Mouse (Mus musculus): ENCODE data around the gene Gm17657. TPM values are rescaled to one million over a fixed set of nuclear protein-coding genes. Genes with fewer than 3 reads are reported as not detected.

Gm17657 gene
- total RNA-seq, 4 experiments from 2014 or later = not detected

- no peak for DNase-seq (ENCODE audit: low spot score in 2 of 2)
These were observed 61.0 kb downstream of the Gm17657 start for GRCm38 (mm10) chr17:29488257-29488977.

- no peak for DNase-seq (ENCODE audit: low spot score in 2 of 2)
These were observed 63.9 kb downstream of the Gm17657 start for GRCm38 (mm10) chr17:29485336-29486233.

DNA sequence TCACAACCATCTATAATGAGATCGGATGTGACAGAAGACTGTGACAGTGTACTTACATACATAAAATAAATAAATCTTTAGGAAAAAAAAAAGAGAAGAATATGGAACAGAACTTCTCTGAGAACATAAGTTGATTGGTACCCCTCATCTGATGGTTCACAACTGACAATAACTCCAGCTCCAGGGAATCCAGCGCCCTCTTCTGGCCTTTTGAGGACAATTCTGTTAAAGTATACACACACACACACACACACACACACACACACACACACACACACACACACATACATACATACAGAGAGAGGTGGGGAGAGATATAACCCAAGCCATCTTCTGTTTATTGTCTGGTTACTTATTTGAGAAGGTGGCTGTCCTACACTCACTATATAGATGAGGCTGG is 65.0 kb downstream of the Gm17657 start:
- DNase-seq (ENCODE audit: low spot score in 2 of 2) = no peak

DNA sequence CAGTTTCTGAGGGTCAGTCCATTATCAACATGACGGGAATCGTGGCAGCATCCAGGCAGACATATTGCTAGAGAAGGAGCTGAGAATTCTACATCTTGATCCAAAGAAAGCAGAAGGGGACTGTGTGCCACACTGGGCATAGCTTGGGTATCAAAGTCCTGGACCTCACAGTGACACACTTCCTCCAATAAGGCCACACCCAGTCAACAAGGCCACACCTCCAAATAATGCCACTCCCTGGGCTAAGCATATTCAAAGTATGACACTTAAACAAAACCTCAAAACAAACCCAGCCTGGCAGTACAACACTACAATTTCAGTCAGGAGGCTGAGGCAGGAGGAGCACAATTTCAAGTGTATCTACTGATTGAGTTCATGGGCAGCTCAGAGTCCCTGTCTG is 66.2 kb downstream of the Gm17657 start:
- no peak for DNase-seq (ENCODE audit: low spot score in 2 of 2)

DNA sequence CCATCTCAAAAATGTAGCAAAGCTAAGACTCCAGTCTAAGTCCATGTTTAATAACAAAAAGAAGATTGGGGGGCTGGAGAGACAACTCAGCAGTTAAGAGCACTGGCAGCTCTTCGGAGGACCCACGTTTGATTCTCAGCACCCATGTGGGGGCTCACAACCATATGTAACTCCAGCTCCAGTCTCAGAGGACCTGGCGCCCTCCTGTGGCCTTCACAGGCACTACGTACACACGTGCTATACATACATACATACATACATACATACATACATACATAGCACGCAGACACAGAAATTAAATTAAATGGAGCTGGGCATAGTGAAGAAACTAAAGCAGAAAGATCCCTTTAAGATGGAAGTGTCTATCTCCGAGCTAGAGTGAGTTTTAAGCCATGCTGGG is 66.8 kb downstream of the Gm17657 start:
- DNase-seq (ENCODE audit: low spot score in 2 of 2) = no peak

GRCm38 (mm10) chr17:29480256-29480655 is 69.2 kb downstream of the Gm17657 start:
- no peak for DNase-seq (ENCODE audit: low spot score in 2 of 2)

DNA sequence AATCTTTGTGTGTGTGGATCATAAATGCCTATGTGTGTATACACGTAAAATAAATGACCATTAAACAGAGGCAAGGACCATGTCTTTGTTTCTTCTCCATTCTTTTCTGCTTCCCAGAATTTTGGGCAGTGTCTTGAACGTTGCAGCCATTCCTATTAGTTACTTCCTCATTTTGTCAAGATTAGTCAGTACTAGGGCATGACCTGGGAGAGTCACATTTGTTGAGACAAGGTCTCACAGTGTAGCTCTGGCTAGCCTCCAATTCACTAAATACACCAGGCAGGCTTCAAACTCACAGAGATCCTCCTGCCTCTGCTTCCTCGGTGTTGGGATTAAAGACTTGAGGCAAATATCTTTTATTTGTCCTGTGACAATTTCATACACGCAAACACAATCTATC is 71.2 kb downstream of the Gm17657 start:
- DNase-seq (ENCODE audit: low spot score in 2 of 2) = no peak

- no peak for DNase-seq (ENCODE audit: low spot score in 2 of 2)
These were observed 72.1 kb downstream of the Gm17657 start for GRCm38 (mm10) chr17:29477357-29477756.

- DNase-seq (ENCODE audit: low spot score in 2 of 2) = no peak
These were observed 73.0 kb downstream of the Gm17657 start for GRCm38 (mm10) chr17:29476461-29476860.

GRCm38 (mm10) chr17:29475142-29475541 is 74.3 kb downstream of the Gm17657 start:
- no peak for DNase-seq (ENCODE audit: low spot score in 2 of 2)

DNA sequence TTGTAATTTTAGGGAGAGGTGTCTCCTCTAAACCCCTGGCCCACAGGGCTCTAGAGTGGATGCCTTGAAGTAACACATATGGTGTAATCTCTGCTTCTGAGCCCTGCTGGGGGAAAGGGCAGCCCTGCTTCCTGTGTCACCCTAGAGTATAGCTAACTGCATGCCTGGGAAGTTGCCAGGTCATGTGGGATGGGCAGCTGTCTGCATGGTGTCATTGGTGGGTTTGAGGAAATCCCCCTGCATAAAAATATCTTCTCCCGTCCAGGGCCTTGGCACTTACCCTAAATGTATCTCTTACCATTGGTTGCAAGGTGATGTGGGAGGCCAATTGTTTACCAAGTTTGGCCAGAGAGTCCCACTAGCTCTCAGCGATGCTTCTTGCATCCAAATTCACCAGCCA is 75.4 kb downstream of the Gm17657 start:
- no peak for DNase-seq (ENCODE audit: low spot score in 2 of 2)

- no peak for DNase-seq (ENCODE audit: low spot score in 2 of 2)
These were observed 76.0 kb downstream of the Gm17657 start for GRCm38 (mm10) chr17:29473466-29473865.

Small RNA genes within 50 kb of the gene (microRNA-seq; reads per million reads assigned to microRNA genes)
- gene Mir7667 = 0 reads per million in 2 experiments

Other genes with a start within 250 kb of the Gm17657 start
- gene Pi16, start 232.0 kb downstream of the Gm17657 start, total RNA-seq (2022) = 1 to 10 TPM in 2 of 4 experiments, under 1 TPM in 2; 0.83 to 1.3 (median 1.1) TPM
- 100 to 1,000 TPM; 562 to 622 (median 577) TPM for gene Mtch1, start 201.7 kb downstream of the Gm17657 start, total RNA-seq (2022)
- gene Fgd2, start 188.7 kb downstream of the Gm17657 start, total RNA-seq (2022) = 10 to 100 TPM in 2 of 4 experiments, 1 to 10 TPM in 2; 5.5 to 13.8 (median 10.3) TPM
- gene Pim1, start 58.9 kb downstream of the Gm17657 start, total RNA-seq (2022) = 1 to 10 TPM; 2.6 to 3.8 (median 3.4) TPM
- 10 to 100 TPM; 37.0 to 41.9 (median 37.9) TPM for gene Tbc1d22b, start 147 bp upstream of the Gm17657 start, total RNA-seq (2022)
- gene Tmem217, start 2.7 kb upstream of the Gm17657 start, total RNA-seq (2022) = not detected
- 10 to 100 TPM; 46.1 to 56.9 (median 52.0) TPM for gene Rnf8, start 65.2 kb upstream of the Gm17657 start, total RNA-seq (2022)
- gene Gm28043, start 65.2 kb upstream of the Gm17657 start, total RNA-seq (2022) = 1 to 10 TPM; 4.5 to 6.3 (median 5.5) TPM
- 100 to 1,000 TPM; 108 to 142 (median 130) TPM for gene Cmtr1, start 111.0 kb upstream of the Gm17657 start, total RNA-seq (2022)
- gene Ccdc167, start 167.4 kb upstream of the Gm17657 start, total RNA-seq (2022) = 10 to 100 TPM; 17.0 to 25.2 (median 23.1) TPM